Mouse (Mus musculus): ENCODE measurements around the gene Arhgap8. TPM values are rescaled to one million over a fixed set of nuclear protein-coding genes. Genes with fewer than 3 reads are reported as not detected.

Arhgap8 gene
- polyA plus RNA-seq (2012; rRNA removed), result 5.6 and 9.3 TPM in 2 replicates

- DNase-seq (ENCODE audit: low read depth, low spot score), result no peak
- WGBS, result 3% methylated on average over 24 of the region's 24 CpGs
Observed at GRCm38 (mm10) chr15:84719791-84720190, at the start of gene Arhgap8. TSS of gene Arhgap8 (plus strand) at chr15:84720052.

- WGBS, result 86% methylated on average over 4 of the region's 4 CpGs
Observed at GRCm38 (mm10) chr15:84670657-84671055, 49.2 kb upstream of the Arhgap8 start.

GRCm38 (mm10) chr15:84671401-84672307 is 48.2 kb upstream of the Arhgap8 start:
- no peak for DNase-seq (ENCODE audit: low read depth, low spot score)
- WGBS, result 50% methylated on average over 9 of the region's 9 CpGs

More at GRCm38 (mm10) chr15:84670657-84671055, 49.2 kb upstream of the Arhgap8 start:
- DNase-seq (ENCODE audit: low read depth, low spot score), result no peak

GRCm38 (mm10) chr15:84672308-84672615 is 47.6 kb upstream of the Arhgap8 start:
- no peak for DNase-seq (ENCODE audit: low read depth, low spot score)
- WGBS, result 46% methylated on average over 4 of the region's 4 CpGs

DNA sequence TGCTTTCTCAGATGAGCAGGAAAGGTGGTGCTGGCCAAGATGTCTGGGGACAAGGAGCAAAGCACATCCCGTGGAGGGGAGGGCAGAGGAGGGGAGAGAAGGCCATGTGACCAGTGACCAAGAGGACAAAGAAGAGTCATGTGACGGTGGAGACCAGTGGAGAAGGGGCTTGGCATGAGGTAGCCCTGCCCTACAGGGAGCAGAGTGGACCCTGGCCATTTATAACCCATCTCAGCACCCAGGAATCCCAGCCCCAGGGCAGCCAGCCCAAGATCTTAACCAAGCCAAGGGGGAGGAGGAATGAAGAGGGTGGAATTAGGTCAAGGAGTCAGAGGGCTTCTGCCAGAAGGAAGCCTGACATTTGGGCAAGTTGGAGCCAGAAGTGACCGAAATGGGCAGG is 47.2 kb upstream of the Arhgap8 start:
- DNase-seq (ENCODE audit: low read depth, low spot score), result no peak

GRCm38 (mm10) chr15:84674329-84675067 is 45.4 kb upstream of the Arhgap8 start:
- WGBS, result 41% methylated on average over 11 of the region's 11 CpGs

More for the DNA sequence above, 47.2 kb upstream of the Arhgap8 start:
- WGBS, result 46% methylated on average over 3 of the region's 3 CpGs

DNA sequence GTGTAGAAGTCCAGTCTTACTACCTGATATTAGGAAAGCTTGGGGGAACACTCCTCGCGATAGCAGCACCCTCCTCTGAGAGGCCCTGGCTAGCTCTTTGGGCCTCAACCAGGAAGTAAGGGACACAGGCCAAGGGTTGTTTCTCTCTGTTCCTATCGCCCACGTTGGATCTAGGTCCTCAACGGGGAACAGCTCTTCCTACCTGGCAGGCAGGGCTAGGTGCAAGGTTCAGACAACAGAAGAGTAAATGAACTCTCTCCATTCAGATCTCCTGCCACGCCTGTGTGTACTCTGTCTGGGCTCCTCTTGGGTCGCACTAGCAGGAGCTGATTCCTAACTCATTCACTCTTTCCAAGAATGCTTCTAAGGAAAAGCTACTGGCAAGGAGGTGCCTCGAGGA is 44.5 kb upstream of the Arhgap8 start:
- peak; percentile 83 for DNase-seq (ENCODE audit: low read depth, low spot score)
- WGBS, result 19% methylated on average over 8 of the region's 8 CpGs

More at GRCm38 (mm10) chr15:84674329-84675067, 45.4 kb upstream of the Arhgap8 start:
- no peak for DNase-seq (ENCODE audit: low read depth, low spot score)

DNA sequence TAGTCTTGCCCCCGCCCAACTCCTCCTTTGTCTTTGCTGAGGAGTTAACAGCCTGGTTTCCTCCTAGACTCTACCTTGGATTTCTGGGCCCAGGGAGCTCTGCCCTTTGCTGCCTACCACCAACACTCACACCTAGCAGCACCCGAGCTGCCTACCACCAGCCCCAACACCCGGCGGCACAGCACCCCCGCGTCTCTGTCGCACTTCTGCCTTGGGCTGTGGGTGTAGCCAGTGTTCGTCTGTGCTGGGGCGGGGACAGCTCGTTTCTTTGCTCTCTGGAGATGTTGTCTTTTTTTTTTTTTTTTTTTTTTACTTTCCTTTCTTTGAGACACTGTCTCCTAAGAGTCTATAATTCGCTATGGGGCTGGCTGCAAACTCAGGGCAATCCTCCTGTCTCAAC is 41.9 kb upstream of the Arhgap8 start:
- no peak for DNase-seq (ENCODE audit: low read depth, low spot score)
- WGBS, result 21% methylated on average over 11 of the region's 11 CpGs

DNA sequence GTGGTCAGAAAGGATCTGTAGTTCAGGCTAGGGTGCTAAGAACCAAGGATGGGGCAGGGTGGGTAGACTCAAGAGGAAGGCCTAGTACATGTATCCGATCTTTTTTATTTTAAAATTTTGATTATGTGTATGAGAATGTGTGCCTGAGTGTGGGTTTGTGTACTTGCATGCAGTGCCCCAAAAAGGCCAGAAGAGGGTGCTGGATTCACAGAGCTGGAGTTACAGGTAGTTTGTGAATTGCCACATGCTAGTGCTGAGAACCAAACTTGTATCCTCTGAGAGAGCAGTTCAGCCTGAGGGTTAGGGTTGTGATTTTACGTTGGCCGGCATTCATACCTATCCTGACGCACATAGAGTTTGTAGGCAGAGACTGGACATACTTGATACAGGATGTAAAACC is 40.8 kb upstream of the Arhgap8 start:
- DNase-seq (ENCODE audit: low read depth, low spot score), result no peak
- 95% methylated on average over 4 of the region's 4 CpGs for WGBS

- DNase-seq (ENCODE audit: low read depth, low spot score), result no peak
- WGBS, result 61% methylated on average over 3 of the region's 3 CpGs
Observed at GRCm38 (mm10) chr15:84679794-84680193, 40.1 kb upstream of the Arhgap8 start.

- WGBS, result 1% methylated on average over 71 of the region's 77 CpGs
- no peak for DNase-seq (ENCODE audit: low read depth, low spot score)
Observed at GRCm38 (mm10) chr15:84680545-84681454, 39.1 kb upstream of the Arhgap8 start.

DNA sequence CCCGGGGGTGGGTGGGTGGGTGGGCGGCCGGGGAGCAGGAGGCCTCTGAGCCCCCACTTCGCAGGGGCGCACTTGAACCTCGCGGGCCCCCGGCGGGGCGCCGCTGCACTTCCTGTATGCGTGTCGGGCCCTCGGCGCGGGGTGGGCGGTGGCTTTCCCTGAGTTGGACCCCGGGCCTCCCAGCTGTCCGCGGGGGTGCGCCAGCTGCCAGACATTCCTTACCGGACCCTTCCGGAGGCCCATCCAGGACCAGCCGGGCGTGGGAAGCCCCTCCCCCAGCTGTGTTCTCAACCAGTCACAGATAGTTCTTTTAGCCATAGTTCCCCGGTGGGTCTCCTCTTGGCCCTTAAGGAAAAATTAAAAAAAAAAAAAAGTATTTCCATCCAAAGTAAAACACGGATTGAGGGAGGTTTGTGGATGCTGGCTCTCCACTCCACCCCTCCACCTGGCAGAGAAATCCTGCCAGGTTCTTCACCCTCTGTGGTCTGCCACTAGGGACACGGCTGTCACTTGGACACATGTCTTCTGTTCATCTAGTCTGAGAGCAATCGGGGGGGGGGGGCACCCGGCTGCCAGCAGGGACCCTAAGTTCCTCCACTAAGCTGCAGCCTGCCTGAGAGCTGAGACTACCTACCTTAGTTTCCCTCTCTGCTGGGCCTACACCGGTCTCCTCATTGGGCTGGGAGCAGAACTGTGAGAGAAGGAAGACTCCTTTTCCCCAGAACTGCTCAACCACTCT is 38.2 kb upstream of the Arhgap8 start:
- DNase-seq (ENCODE audit: low read depth, low spot score), result no peak
- WGBS, result 3% methylated on average over 31 of the region's 31 CpGs

GRCm38 (mm10) chr15:84682206-84682605 is 37.6 kb upstream of the Arhgap8 start:
- DNase-seq (ENCODE audit: low read depth, low spot score), result no peak
- 84% methylated on average over 3 of the region's 3 CpGs for WGBS

GRCm38 (mm10) chr15:84682821-84683220 is 37.0 kb upstream of the Arhgap8 start:
- DNase-seq (ENCODE audit: low read depth, low spot score), result no peak
- 79% methylated on average over 5 of the region's 5 CpGs for WGBS

DNA sequence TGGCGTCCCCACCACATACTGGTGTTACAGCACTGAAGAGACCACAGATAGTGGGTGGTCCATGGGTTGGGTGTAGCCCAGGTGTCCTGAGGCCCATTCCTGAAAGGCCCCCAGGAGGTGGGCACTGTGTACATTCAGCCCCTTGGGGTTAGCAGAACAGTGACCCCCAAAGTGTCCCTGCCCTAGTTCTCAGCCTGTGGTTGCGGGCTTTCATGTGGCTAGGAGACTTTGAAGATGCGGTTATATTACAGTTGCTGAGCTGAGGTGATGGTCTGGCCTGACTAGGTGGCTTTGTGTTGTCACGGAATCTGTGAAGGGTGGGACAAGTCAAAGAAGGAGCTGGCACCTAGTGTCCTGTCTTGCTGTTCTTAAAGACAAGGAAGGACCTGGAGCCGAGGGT is 35.3 kb upstream of the Arhgap8 start:
- WGBS, result 74% methylated on average over 5 of the region's 5 CpGs
- DNase-seq (ENCODE audit: low read depth, low spot score), result no peak

DNA sequence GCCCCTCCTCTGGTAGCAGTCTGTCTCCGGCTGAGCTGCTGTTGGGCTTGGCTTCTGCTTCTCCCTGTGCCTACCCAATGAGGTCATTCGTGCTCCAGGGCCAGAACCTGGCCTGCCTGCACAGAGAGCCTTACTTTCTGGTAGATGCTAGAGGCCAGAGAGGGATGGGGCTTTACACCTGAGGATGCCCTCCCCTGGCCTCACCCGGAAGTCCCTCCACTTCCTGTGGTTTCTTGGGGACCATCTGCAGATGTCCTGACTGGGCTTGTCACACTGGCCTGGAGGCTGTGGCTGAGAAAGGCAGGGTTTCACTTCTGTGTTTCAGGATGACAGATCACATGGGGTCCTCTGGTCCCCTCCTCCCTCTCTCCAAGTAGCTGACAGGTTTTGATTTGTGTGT is 34.4 kb upstream of the Arhgap8 start:
- no peak for DNase-seq (ENCODE audit: low read depth, low spot score)
- WGBS, result 53% methylated on average over 3 of the region's 3 CpGs

- DNase-seq (ENCODE audit: low read depth, low spot score), result no peak
- WGBS, result 83% methylated on average over 14 of the region's 14 CpGs
Observed at GRCm38 (mm10) chr15:84687904-84688303, 31.9 kb upstream of the Arhgap8 start.

DNA sequence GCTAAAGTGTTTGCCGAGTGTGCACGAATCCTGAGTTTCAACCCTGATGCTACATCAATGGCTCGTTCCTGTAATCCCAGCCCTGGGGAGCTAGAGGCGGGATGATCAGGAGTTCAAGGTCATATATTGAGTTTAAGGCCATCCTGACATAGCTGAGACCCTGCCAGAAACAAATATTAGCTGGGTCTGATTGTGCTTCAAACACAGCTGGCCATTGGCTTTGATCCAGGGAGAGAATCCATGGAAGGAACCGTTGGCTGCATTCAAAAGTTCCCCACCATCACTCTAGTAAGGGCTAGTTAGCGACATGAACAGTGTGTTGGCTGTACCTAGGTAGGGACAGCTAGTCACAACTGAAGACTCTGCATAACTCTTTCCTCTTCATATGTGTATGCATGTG is 30.5 kb upstream of the Arhgap8 start:
- no peak for DNase-seq (ENCODE audit: low read depth, low spot score)
- 67% methylated on average over 6 of the region's 6 CpGs for whole genome bisulfite sequencing

DNA sequence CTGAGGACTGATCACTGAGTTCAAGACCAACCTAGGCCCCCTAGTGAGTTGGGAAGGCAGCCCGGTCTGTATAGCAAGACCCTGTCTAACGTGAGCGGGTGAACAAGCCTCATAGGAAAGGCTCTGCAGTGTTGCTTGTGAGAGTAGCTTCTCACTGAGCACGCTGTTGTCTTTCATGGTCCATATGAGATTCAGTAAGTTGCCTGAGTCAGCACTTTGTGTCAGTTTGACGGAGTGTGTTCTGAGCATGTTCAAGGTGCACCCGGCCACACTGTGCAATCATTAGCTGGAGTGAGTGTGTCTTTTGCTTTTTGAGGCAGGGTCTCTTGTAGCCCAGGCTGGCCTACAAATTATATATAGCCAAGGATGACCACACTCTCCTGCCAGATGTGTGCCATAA is 28.3 kb upstream of the Arhgap8 start:
- WGBS, result 94% methylated on average over 6 of the region's 6 CpGs
- DNase-seq (ENCODE audit: low read depth, low spot score), result no peak
